In genomic region chr7:90129732-90130392, GRCm38 (mm10) we compare ENCODE assay signal across 8 mouse cellular contexts. TPM values are rescaled to one million over a fixed set of nuclear protein-coding genes. Genes with fewer than 3 reads are reported as not detected.
DNase-seq lines count a peak whose midpoint lies in the region; ATAC-seq and TF ChIP-seq lines count a peak whose summit lies in the region.

TSS of gene Picalm (plus strand) at chr7:90130213.

- H3K4me3 ChIP-seq in G1E (ENCODE audit: low read depth, low read length) = peak within 1 kb of the TSS; percentile 94
- peak within 1 kb of the TSS; percentile 97 for H3K4me3 ChIP-seq in forebrain, postnatal 0 days (ENCODE audit: low read depth, low read length)
- H3K4me3 ChIP-seq in lung, embryonic 15.5 days = peak within 1 kb of the TSS; percentile 91

- H3K9me3 ChIP-seq in G1E (replicated peaks) = no peaks in the 10 kb centered on the region
- no peaks in the 10 kb centered on the region for H3K9me3 ChIP-seq in forebrain, postnatal 0 days (ENCODE audit: low read length)
- no peaks in the 10 kb centered on the region for H3K9me3 ChIP-seq in lung, embryonic 15.5 days

- H3K27ac ChIP-seq in forebrain, postnatal 0 days (ENCODE audit: low read depth, low read length) = peak within 1 kb of the TSS; percentile 98
- peak within 1 kb of the TSS; percentile 97 for H3K27ac ChIP-seq in lung, embryonic 15.5 days

- H3K4me2 ChIP-seq in forebrain, postnatal 0 days (ENCODE audit: low read depth) = peak within 1 kb of the TSS; percentile 76
- peak within 1 kb of the TSS; percentile 62 for H3K4me2 ChIP-seq in lung, embryonic 15.5 days

- H3K9ac ChIP-seq in forebrain, postnatal 0 days = peak within 1 kb of the TSS; percentile 96
- peak within 1 kb of the TSS; percentile 93 for H3K9ac ChIP-seq in lung, embryonic 15.5 days

- no peak for TF ChIP-seq CTCF in G1E (IDR thresholded peaks at IDR 0.05; ENCODE audit: low read depth, low read length)
- TF ChIP-seq CTCF in forebrain, postnatal 0 days (IDR thresholded peaks at IDR 0.05; ENCODE audit: low read depth) = no peak

- H3K36me3 ChIP-seq in G1E (replicated peaks) = no peaks in the 10 kb centered on the region
- no peaks in the 10 kb centered on the region for H3K36me3 ChIP-seq in forebrain, postnatal 0 days (ENCODE audit: insufficient read depth)
- H3K36me3 ChIP-seq in lung, embryonic 15.5 days = no peaks in the 10 kb centered on the region

- ATAC-seq in G1E (ENCODE audit: extremely low read depth, insufficient number of reproducible peaks, low FRiP score, poor library complexity, severe bottlenecking) = peak; percentile 72
- peak; percentile 92 for ATAC-seq in forebrain, postnatal 0 days
- peak; percentile 90 for ATAC-seq in lung, embryonic 15.5 days (ENCODE audit: borderline replicate concordance, extremely low read depth, low FRiP score, low TSS enrichment)

- H3K4me1 ChIP-seq in G1E (ENCODE audit: insufficient read depth, low read depth, low read length) = peaks cover 10% of the 10 kb centered on the region; the same call in 1 of the 2 replicates
- H3K4me1 ChIP-seq in forebrain, postnatal 0 days (ENCODE audit: insufficient read depth) = 0 out of 2 replicates have a peak, but pooled peaks cover 4% of the 10 kb centered on the region
- H3K4me1 ChIP-seq in lung, embryonic 15.5 days = peaks cover 31% of the 10 kb centered on the region

- DNase-seq in G1E (ENCODE audit: low spot score) = peak; percentile 89
- DNase-seq in cerebellum, adult 18-20 months = peak; percentile 97 to 99
- peak; percentile 98 for DNase-seq in forebrain, postnatal 0 days
- DNase-seq in heart, postnatal 4 days = peak; percentile 99
- peak; percentile 96 for DNase-seq in layer of hippocampus, adult 8-10 months (ENCODE audit: low spot score in 2 of 2)
- DNase-seq in ovary, adult 18-20 months (ENCODE audit: low spot score) = peak; percentile 96
- peak; percentile 99 for DNase-seq in thymus, postnatal 0 days (ENCODE audit: low spot score)

- WGBS in forebrain, postnatal 0 days = 3% methylated on average over 48 of the region's 72 CpGs
- 0% methylated on average over 60 of the region's 72 CpGs for WGBS in lung, embryonic 15.5 days

- H3K27me3 ChIP-seq in G1E (ENCODE audit: insufficient read depth, low read length) = no peaks in the 10 kb centered on the region
- no peaks in the 10 kb centered on the region for H3K27me3 ChIP-seq in forebrain, postnatal 0 days (ENCODE audit: insufficient read depth, low read length)
- no peaks in the 10 kb centered on the region for H3K27me3 ChIP-seq in lung, embryonic 15.5 days

RNA-seq across cellular contexts. Expression of gene Picalm, which starts in this region (rescaled TPM):
- total RNA-seq in G1E (2014; fragmentation: Nextera tagmentation) = 367 and 377 TPM in 2 replicates
- total RNA-seq in G1E (2017) = 155 and 166 TPM in 2 replicates
- 62.8 and 67.8 TPM in 2 replicates for polyA plus RNA-seq in G1E (2012)
- total RNA-seq in forebrain, postnatal 0 days (2014; rRNA removed) = 211 and 242 TPM in 2 replicates
- 16.5 and 21.2 TPM in 2 replicates for polyA plus RNA-seq in forebrain, postnatal 0 days (2015; fragmentation: Nextera tagmentation; extraction: Ambion mirVana)
- total RNA-seq in heart, postnatal 4 days (2021) = 100 to 1,000 TPM; 274 to 301 TPM
- 100 to 1,000 TPM; 145 to 170 (median 165) TPM for total RNA-seq in layer of hippocampus, adult 8-10 months (2022)
- 40.8 and 43.2 TPM in 2 replicates for polyA plus RNA-seq in lung, embryonic 15.5 days (2015; fragmentation: Nextera tagmentation; extraction: Ambion mirVana)
- 29.9 and 38.3 TPM in 2 replicates for polyA plus RNA-seq in thymus, postnatal 0 days (2015; fragmentation: Nextera tagmentation; extraction: Ambion mirVana)

Comparison
In these comparisons a context has a peak if more than half of its experiments do, and no peak if none do; other contexts are left out.
1. Peak in every context shown above with its lines: DNase-seq, ATAC-seq, H3K4me3 ChIP-seq and H3K27ac ChIP-seq.